Mouse (Mus musculus) adrenal gland, adult 2 months (tissue): ENCODE data around the gene Zfp512b. TPM values are rescaled to one million over a fixed set of nuclear protein-coding genes. Genes with fewer than 3 reads are reported as not detected.

Experiments
- DNase-seq: peaks from one replicate; pipeline ENCODE4 v3.0.0; 2021
- long read RNA-seq: library from polyadenylated mRNA; stranded (forward); transcript quantifications from one replicate; pipeline ENCODE4 v2.0.0, GENCODE M21; 2021
- polyA plus RNA-seq: library from polyadenylated mRNA; depleted of rRNA; stranded (reverse); fragments of >200 nt; gene quantifications from 2 replicates; pipeline ENCODE4 v1.2.3, GENCODE M21; 2012; rRNA removed
- total RNA-seq, 2 experiments: library from RNA; stranded (reverse); gene quantifications; 2 replicates each; pipeline ENCODE4 v1.2.3; 2021

The Zfp512b gene
- 10 to 100 TPM; 40.9 to 52.7 TPM for total RNA-seq
- 69.2 and 72.6 TPM in 2 replicates for polyA plus RNA-seq
- long read RNA-seq, partial matches to known transcripts: 4 of 5 reads
- long read RNA-seq, other reads (novel, unspliced or antisense): 1 of 5 reads

DNA sequence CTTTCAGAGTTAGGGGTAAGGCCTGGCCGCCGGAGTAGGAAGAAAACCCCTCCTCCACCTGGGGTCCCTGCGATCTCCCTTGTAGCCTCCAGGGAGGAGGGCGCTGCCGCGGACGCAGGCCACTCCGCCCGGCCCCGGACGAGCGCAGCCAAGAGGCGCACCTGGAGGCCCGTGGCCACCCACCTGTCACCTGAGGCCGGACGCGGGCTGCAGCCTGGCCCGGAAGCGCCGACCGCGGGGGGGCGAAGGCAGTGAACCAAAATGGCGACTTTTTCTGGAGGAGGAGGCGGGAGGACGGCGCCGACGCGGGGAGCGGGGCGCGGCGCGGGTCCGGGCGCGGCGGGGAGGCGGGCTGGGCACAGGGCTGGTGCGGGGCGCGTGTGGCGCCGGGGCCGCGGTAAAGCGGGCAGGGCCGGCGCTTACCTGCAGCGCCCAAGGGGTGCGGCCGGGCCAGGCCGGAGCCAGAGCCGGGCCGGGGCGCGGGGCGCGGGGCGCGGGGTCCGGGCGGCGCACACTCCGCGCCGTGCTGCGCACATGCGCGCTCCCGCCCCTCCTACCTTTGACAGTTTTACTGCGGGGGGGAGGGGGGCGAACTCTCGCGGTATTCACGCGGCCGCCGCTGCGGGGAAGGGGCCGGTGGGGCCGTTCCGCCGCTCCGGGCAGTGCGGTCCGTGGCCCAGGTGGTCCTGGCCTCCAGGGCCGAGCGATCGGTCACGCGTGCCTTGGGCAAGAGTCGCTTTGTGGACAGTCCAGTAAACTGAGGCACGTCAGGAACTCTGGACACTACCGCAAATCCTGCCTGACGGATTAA is at the start of gene Zfp512b:
Zfp512b (minus strand) TSS at position 573 of the 811 bp plus-strand sequence.
- DNase-seq: peak; percentile 81

- no peak for DNase-seq
Observed at GRCm38 (mm10) chr2:181635865-181636264, 43.3 kb upstream of the Zfp512b start.

GRCm38 (mm10) chr2:181632624-181633023 is 40.0 kb upstream of the Zfp512b start:
- DNase-seq: no peak

- DNase-seq: no peak
Observed at GRCm38 (mm10) chr2:181628471-181628870, 35.9 kb upstream of the Zfp512b start.

DNA sequence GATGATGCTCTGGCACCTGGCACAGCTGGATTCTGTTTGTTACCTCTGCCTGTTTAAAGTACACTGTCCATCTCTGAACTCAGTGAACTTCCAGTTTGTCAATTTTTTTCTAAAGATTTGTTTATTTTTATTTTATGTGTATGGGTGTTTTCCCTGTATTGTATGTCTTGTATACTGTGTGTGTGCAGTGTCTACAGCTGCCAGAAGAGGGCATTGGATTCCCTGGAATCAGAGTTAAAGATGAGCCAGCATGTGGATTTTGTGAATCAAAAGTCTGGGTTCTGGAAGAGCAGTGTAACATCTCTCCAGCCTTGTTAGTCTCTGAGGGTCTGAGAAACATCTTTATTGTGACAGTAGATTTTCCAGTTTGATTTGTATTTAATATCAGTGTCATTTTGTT is 30.8 kb upstream of the Zfp512b start:
- DNase-seq: no peak

DNA sequence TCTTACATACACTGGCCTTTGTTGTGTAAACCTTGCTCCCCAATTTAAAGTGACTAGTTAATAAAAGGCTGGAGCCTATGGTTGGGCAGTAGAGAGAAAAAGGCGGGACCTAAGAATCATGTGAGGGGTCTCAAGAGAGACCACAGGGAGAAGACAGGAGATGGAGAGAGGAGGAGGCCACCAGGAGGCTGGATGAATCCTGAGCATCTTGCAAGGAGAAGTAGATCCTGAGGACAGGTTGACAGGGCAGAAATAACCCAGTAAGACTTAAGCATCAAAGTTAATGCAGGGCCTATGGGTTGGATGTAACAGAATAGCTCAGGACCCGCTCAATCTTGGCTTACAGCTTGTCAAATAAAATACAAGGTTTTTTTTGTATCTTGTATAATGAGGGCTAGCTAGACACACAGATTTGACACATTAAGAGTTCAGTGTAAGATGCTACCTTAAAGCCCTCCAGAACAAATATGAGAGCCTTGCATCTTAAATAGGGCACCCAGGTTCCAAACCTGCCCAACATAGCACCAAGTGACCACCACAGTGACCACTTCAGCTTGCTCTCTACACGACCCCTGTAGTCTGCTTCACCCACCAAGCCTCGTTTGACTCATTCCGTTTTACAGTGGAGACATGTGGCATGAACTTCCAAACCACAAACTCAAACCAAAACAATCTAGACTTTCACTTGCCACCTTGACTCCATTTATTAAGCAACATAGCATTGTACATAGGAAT is 26.3 kb upstream of the Zfp512b start:
- no peak for DNase-seq

GRCm38 (mm10) chr2:181602367-181602766 is 9.8 kb upstream of the Zfp512b start:
- no peak for DNase-seq

DNA sequence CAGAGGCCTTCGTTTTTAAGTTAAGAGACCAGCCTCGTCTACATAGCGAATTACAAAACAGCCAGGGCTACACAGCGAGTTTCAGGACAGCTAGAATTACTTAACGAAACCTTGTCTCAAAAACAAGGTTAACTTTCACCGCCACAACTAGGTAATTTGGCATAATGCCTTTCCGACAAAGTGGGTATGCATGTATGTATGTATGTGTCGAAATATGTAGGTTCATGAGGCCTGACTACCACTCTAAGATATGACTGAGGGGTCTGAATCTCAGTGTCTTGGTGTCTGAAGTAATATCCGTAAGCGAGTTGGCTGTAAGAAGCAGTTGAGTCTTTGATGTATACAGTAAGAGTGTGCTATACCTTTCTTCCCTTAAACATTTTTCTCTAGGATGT is 9.1 kb upstream of the Zfp512b start:
- no peak for DNase-seq

GRCm38 (mm10) chr2:181600828-181601750 is 8.5 kb upstream of the Zfp512b start:
- DNase-seq: peak; percentile 96

DNA sequence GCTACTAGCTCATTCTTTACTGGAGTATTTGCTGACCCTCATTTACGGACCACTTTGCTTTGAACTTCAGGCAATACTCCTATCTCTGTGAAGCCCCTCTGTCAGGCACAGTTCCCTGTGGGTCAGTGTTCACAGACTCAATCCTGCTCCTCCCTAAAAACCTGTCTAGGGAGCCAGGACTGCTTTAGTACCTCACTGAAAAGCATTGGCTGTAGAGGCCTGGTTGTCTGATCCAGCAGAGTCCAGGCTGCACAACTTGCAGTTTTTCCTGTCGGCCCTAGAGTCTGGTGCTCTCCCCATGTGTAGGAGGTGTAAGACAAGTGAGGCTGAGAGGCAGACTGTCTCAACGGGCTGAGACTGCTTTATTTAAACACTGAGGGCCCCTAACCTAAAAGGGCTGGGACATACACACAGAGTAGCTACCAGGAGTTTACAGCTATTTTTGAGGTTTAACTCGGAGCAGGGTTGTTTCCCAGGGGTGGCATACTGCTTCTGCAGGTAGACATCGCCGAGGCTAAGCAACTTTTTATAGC is 7.7 kb upstream of the Zfp512b start:
- no peak for DNase-seq

DNA sequence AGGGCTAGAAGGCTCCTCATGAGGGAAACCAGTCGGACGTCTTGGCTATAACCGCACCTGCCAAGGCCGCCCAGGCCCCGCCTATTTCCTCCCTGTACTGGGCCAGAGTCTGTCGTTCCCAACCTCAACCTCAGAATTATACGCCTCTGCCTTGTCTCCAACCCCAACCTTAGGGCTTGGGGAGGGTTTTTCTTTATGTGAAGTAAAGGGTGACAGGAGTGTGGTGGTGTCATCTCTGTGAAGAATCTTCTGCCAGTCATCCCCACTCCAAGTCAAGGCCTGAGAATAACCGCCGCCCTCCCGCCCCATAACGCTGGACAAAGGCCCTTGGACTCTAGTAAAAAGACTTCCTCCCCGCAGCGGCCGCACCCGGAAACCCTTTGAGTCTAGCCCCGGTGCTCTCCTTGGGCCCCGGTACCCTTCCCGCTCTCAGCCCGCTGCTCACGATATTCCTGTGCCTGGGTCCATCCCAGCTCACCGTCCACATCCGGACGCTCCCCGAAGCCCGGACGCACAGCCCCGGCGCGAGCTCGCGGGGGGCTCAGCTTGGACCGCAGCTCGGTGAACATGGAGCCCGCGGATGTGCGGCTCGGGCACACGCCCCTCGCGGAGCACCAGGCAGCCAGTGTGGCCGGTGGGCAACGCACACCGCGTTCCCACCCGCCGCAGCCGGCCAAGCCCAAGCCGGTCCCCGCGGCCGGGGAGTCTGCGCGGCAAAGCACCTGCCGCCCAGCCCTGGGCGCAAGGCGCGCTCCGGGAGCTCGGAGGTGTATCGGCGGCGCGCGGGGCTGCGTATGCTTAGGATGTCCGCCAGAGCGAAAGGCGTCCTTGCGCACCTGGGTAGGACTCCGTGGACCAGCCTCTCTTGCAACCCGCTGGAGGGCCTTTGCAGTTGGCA is 6.1 kb upstream of the Zfp512b start, which contains the start of gene Samd10:
Samd10 (minus strand) TSS at position 759 of the 898 bp plus-strand sequence.
- peak; percentile 76 for DNase-seq

DNA sequence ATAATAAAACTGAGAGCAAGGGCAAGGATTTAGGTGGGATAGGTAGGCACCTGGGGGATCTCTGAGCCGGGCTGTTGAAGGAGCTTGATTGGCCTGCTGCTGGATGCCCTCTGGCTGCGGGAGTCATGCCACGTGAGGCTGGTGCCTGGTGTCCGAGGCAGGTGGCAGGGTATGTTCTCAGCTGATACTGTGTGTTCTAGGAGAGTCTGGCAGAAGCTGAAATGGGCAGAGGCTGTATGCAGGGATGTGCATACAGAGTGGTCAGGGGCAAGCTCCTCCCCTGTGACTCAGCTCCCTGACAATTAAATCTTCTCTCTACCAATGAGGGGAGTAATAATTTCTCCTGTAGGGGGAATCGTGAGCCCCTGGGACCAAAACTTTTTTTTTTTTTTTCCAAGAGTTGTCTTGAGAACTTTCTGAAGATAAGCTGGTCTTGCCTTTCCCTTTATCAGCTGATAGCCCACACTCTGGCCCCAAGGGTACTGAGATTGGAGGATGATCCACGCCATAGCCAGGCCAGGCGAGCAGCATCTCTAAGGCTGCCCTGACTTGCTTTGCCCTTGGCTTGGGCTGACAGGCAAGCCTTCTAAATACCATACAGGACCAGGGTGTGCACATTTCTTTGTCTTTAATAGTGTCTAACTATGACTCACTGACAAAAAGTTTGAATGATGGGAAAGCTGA is 4.9 kb upstream of the Zfp512b start:
- peak; percentile 65 for DNase-seq

GRCm38 (mm10) chr2:181596221-181596960 is 3.8 kb upstream of the Zfp512b start:
- DNase-seq: no peak

DNA sequence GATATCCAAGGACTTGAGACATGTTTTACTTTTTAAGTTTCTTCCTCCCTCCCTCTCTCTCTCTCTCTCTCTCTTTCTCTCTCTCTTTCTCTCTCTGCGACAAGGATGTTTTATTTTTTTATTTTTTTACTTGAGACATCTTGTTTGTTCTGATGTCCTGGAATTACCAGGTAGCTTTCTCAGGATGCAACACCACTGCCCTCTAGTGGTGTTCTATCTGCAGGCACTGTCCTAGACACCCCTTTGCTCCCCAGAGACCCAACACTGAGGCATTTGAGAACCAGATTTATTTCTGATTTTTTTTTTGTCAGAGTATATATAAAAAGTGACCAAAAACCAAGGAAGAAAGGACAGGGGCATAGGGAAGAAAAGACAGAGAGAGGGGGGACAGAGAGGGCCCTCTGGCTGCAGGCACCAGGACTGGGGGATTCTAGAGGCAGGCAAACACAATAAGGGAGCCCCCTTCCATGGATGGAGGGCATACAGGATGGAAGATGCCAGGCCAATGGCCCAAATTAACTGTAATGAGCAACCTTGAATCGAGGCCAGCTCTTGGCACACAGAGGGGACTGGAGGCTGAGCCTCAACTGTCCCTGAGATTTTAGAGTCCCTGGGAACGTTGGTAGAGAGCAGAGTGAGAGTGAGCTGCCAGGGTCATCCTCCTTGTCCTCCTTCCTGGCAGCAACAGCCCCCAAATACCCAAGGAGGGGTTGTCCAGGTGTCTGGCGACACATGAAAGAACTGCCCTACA is 2.5 kb upstream of the Zfp512b start:
- peak; percentile 87 for DNase-seq

GRCm38 (mm10) chr2:181593937-181594336 is 1.3 kb upstream of the Zfp512b start:
- no peak for DNase-seq

- DNase-seq: no peak
Observed at GRCm38 (mm10) chr2:181593042-181593421, 429 bp upstream of the Zfp512b start.

- DNase-seq: peak; percentile 26
Observed at GRCm38 (mm10) chr2:181591528-181592085, 996 bp downstream of the Zfp512b start, which contains the start of gene Prpf6. Prpf6 (plus strand) TSS chr2:181591868.

GRCm38 (mm10) chr2:181590471-181590870 is 2.1 kb downstream of the Zfp512b start:
- no peak for DNase-seq
